Mouse (Mus musculus) neural tube, embryonic 13.5 days (tissue): ENCODE results near the gene Xpnpep2. TPM values are rescaled to one million over a fixed set of nuclear protein-coding genes. Genes with fewer than 3 reads are reported as not detected.

Experiments used
- ATAC-seq: fragments of 200-750 bp; cut with Nextera tagmentation; 2 replicates; pipeline ENCODE4 v1.8.0; 2017; ENCODE audit warnings: low read depth, mild to moderate bottlenecking, moderate TSS enrichment, moderate library complexity
- H3K27ac ChIP-seq: fragments of 300-500 bp; sonication (generic); replicated peaks from 2 replicates; pipeline ENCODE4 v1.5.1; 2015; ENCODE audit warnings: moderate library complexity, mild to moderate bottlenecking, inconsistent platforms
- H3K27me3 ChIP-seq: fragments of 300-500 bp; sonication (generic); 2 replicates; pipeline ENCODE4 v1.6.1; 2015; ENCODE audit warnings: mild to moderate bottlenecking, inconsistent platforms
- H3K36me3 ChIP-seq: fragments of 300-500 bp; sonication (generic); 2 replicates; pipeline ENCODE4 v1.6.1; 2015; ENCODE audit warnings: mild to moderate bottlenecking, inconsistent platforms
- H3K4me1 ChIP-seq: fragments of 300-500 bp; sonication (generic); replicated peaks from 2 replicates; pipeline ENCODE4 v1.6.1; 2015; ENCODE audit warnings: inconsistent platforms
- H3K4me2 ChIP-seq: fragments of 300-500 bp; sonication (generic); 2 replicates; pipeline ENCODE4 v1.6.1; 2015; ENCODE audit warnings: inconsistent platforms, mild to moderate bottlenecking, moderate library complexity
- H3K4me3 ChIP-seq: fragments of 300-500 bp; sonication (generic); 2 replicates; pipeline ENCODE4 v1.5.1; 2015; ENCODE audit warnings: mild to moderate bottlenecking, inconsistent platforms
- H3K9ac ChIP-seq: fragments of 300-500 bp; sonication (generic); 2 replicates; pipeline ENCODE4 v1.6.1; 2015; ENCODE audit warnings: moderate library complexity, mild to moderate bottlenecking, inconsistent platforms
- H3K9me3 ChIP-seq: fragments of 300-500 bp; sonication (generic); 2 replicates; pipeline ENCODE4 v1.6.1; 2016; ENCODE audit warnings: inconsistent platforms
- WGBS: fragments of 180-500 bp; shearing (Covaris S2); methylation state at CpG from one replicate; pipeline ENCODE4 v1.1.7; 2015; 5-methylcytosine and 5-hydroxymethylcytosine counted together
- polyA plus RNA-seq: library from polyadenylated mRNA; unstranded; fragments of >200 nt; fragmentation: Nextera tagmentation; extraction: Ambion mirVana; gene quantifications from 2 replicates; pipeline ENCODE4 v1.2.1, GENCODE M21; 2015

Xpnpep2 gene
- polyA plus RNA-seq, 1 experiment from 2014 or later: 1.0 TPM

DNA sequence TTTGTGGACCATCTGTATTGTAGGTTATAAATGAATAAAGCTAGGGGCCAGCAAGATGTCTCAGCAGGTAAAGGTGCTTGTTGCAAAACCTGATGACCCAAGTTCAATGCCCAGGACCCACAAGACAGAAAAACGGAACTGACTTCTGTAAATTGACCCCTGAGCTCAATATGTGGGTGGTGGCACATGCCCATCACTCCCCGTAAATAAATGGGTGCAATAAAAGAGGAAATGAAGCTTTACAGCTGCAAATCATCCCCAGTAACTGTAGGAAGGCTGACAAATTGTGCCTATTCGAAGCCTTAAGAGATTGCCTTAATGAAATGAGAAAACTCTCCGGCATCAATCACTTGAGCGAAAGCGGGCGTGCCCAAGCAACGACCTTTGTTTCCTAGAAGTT, 11.9 kb upstream of the Xpnpep2 start:
- ATAC-seq: no peak
- H3K27ac ChIP-seq: no peak overlapping the region
- H3K4me1 ChIP-seq: no peaks in the 10 kb centered on the region
- no peaks in the 10 kb centered on the region for H3K36me3 ChIP-seq
- H3K4me3 ChIP-seq: no peak overlapping the region
- H3K27me3 ChIP-seq: no peaks in the 10 kb centered on the region
- no peaks in the 10 kb centered on the region for H3K9me3 ChIP-seq
- 32% methylated on average over 8 of the region's 8 CpGs for WGBS
- H3K4me2 ChIP-seq: no peak overlapping the region
- no peak overlapping the region for H3K9ac ChIP-seq

DNA sequence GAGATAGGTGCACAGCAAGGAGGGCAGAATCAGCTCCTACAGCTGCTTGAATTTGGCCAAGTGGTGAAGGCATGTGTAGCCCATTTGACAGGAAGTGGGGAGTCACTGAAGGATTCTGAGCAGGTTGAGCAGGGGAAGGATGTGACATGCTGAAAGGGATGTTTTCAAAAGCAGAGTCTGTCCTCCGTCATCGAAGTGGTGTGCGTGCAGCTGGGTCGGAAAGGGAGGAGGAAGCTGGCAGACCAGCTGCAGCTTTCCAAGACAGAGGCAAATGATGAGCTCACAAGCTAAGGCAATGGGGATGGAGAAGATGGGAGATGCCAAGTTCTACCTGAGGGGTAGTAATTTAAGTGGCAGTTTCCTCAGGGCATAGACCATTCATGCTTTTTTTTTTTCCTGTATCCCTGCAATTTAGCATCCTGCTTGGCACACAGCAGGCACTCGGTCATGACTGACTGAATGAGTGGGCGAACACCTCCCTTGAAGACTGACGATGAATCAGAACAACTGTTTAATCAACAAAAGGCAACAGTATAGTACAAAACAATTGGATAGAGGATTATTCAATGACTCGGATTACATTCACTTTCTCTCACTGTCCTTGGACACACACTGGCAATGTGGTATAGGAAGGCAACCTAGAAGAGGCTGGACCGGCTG, 9.9 kb upstream of the Xpnpep2 start:
- H3K9ac ChIP-seq: no peak overlapping the region
- no peak overlapping the region for H3K4me2 ChIP-seq
- H3K36me3 ChIP-seq: no peaks in the 10 kb centered on the region
- no peaks in the 10 kb centered on the region for H3K27me3 ChIP-seq
- no peak overlapping the region for H3K27ac ChIP-seq
- no peaks in the 10 kb centered on the region for H3K4me1 ChIP-seq
- no peaks in the 10 kb centered on the region for H3K9me3 ChIP-seq
- H3K4me3 ChIP-seq: no peak overlapping the region
- no peak for ATAC-seq
- 81% methylated on average over 9 of the region's 9 CpGs for WGBS

DNA sequence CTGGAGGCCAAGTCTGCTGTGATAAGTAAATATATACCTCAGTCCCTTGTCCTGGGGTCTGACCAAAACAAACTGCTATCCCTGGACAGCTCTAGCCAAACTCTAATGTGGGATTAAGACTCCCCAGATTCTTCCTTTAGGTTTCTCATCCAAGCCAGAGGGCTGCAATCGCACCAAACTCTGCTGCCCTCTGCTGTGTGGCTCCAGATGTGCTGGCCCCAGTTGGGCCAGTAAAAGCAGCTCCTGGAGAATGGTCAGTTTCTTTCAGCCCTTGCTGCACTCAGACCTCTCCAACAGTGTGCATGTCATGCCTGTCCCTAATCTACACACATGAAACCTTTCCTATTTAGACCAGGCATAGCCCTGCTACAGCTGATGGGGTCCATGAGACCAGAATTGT, 8.7 kb upstream of the Xpnpep2 start:
- Histone ChIP-seq H3K36me3 (no peaks in the 10 kb centered on the region), H3K4me1 (no peaks in the 10 kb centered on the region), H3K4me2 (no peak overlapping the region), H3K27ac (no peak overlapping the region), H3K27me3 (no peaks in the 10 kb centered on the region), H3K9me3 (no peaks in the 10 kb centered on the region), H3K4me3 (no peak overlapping the region), H3K9ac (no peak overlapping the region)
- WGBS: 25% methylated on average over 1 of the region's 1 CpGs
- no peak for ATAC-seq

DNA sequence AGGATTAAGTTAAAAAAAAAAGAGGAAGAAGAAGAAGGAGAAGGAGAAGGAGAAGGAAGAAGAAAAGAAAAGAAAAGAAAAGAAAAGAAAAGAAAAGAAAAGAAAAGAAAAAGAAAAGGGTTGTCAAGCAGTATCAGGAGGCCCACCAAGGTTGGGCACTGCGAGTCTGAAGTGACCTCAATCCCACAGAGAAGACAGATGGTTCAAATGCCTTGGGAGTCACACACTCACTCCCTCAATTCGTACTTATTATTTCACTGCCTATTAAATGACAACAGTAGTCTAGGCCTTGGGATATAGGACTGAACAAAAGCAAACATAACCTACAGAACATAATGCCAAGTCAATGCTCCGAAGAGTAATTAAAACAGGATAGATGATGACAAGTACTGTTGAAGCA, 5.3 kb upstream of the Xpnpep2 start:
- H3K27me3 ChIP-seq: no peaks in the 10 kb centered on the region
- WGBS: 79% methylated on average over 3 of the region's 3 CpGs
- no peaks in the 10 kb centered on the region for H3K36me3 ChIP-seq
- H3K27ac ChIP-seq: no peak overlapping the region
- ATAC-seq: no peak
- H3K4me2 ChIP-seq: no peak overlapping the region
- no peak overlapping the region for H3K4me3 ChIP-seq
- H3K9me3 ChIP-seq: no peaks in the 10 kb centered on the region
- H3K4me1 ChIP-seq: no peaks in the 10 kb centered on the region
- no peak overlapping the region for H3K9ac ChIP-seq

DNA sequence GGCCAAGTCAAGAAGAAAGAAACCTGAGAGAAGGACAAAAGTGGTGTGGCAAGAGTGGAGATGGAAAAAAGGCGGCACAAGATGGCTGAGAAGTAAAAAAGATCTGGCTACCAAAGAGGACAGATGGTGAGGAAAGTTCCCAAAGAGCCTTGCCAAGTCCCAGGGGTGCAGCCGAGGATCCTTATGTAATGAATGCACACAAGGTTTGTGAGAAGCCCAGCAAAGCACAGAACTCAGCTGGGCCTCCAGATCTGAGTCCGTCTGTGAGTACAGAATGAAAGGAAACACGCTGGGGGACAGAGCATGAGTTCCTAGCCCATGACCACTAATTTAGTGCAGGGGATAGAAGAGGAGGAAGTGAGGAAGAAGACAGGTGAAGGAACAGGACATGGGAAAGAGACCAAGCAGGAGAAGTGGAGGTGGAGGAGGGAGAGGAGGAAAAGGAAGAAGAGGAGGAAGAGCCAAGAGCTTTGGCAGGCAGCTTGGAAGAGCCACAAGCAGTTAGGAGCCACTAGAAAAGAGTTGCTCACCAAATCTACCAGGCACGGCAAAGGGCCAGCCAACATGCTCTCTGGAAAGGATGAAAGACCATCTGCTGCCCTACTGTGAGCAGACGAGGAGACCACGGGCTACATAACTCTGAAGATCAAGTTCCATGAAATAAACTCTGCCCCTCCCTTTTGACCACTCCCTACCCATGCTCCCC, 3.6 kb upstream of the Xpnpep2 start:
- H3K36me3 ChIP-seq: no peaks in the 10 kb centered on the region
- H3K27me3 ChIP-seq: no peaks in the 10 kb centered on the region
- H3K27ac ChIP-seq: no peak overlapping the region
- H3K9ac ChIP-seq: no peak overlapping the region
- no peaks in the 10 kb centered on the region for H3K4me1 ChIP-seq
- no peak for ATAC-seq
- WGBS: 80% methylated on average over 7 of the region's 7 CpGs
- no peak overlapping the region for H3K4me2 ChIP-seq
- no peak overlapping the region for H3K4me3 ChIP-seq
- no peaks in the 10 kb centered on the region for H3K9me3 ChIP-seq

DNA sequence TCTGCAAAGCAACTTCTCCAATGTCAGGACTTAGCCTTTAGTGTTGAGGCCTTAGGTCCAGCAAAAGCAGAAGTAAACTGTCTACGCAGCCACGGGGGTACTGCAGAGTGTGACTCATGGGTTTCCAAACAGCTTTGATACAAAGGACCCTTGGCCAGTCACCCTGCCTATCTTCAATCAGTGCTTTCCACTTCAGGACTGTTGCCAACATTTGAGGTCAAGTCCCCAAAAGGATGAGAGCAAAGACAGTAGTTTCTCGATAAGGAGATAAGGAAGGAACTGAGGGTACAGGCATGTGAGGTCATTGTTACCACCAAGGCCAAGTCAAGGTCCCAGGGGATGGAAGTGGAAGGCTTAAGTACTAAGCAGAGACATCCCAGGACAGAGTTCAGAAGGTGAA, 2.3 kb upstream of the Xpnpep2 start:
- no peaks in the 10 kb centered on the region for H3K27me3 ChIP-seq
- no peak overlapping the region for H3K4me2 ChIP-seq
- H3K4me3 ChIP-seq: no peak overlapping the region
- no peak overlapping the region for H3K9ac ChIP-seq
- WGBS: 86% methylated on average over 3 of the region's 3 CpGs
- H3K36me3 ChIP-seq: no peaks in the 10 kb centered on the region
- H3K27ac ChIP-seq: no peak overlapping the region
- H3K9me3 ChIP-seq: no peaks in the 10 kb centered on the region
- no peaks in the 10 kb centered on the region for H3K4me1 ChIP-seq
- no peak for ATAC-seq

DNA sequence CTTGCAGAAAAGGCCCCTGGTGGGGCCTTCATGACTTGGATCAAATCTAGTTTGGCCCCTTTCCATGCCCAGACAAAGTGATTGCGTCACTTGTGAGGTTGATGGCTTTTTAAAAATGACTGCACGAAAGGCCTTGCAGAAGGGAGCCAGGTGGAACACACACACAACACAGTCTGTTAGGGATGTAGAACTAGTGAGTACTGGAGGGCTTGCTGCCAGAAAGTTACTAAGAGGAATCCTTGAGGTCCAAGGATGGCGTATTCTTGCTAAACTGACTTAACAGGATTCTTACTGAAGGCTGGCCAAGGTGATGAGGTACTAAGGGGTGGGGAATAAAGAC, 761 bp downstream of the Xpnpep2 start:
- ATAC-seq: no peak
- WGBS: 90% methylated on average over 3 of the region's 3 CpGs
- H3K9ac ChIP-seq: no peak overlapping the region

DNA sequence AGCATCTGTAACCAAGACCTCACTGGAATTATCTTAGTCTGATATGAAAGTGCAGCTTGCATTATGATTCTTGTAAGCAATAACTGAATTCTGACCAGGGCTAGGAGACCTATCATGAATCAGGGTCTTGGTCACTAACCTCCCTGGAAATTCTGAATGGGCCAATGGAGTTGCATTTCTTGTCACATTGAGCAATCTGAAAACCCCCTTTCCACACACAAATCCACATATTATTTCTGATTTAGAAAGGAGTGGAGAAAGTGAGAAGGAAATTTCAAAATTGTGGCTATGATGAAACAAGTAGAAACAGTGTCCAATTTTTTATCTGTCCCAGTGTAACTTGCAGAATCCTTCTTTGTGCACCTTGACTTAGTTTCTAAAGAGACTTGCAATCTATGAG, 10.8 kb downstream of the Xpnpep2 start:
- H3K27me3 ChIP-seq: no peaks in the 10 kb centered on the region
- no peak overlapping the region for H3K9ac ChIP-seq
- H3K4me2 ChIP-seq: no peak overlapping the region
- H3K27ac ChIP-seq: no peak overlapping the region
- H3K4me1 ChIP-seq: no peaks in the 10 kb centered on the region
- H3K9me3 ChIP-seq: no peaks in the 10 kb centered on the region
- no peak for ATAC-seq
- no peaks in the 10 kb centered on the region for H3K36me3 ChIP-seq
- H3K4me3 ChIP-seq: no peak overlapping the region

More for the DNA sequence above, 761 bp downstream of the Xpnpep2 start:
- Histone ChIP-seq H3K4me3 (no peak overlapping the region), H3K27ac (no peak overlapping the region), H3K36me3 (no peaks in the 10 kb centered on the region), H3K4me2 (no peak overlapping the region), H3K9me3 (no peaks in the 10 kb centered on the region), H3K4me1 (no peaks in the 10 kb centered on the region), H3K27me3 (no peaks in the 10 kb centered on the region)

DNA sequence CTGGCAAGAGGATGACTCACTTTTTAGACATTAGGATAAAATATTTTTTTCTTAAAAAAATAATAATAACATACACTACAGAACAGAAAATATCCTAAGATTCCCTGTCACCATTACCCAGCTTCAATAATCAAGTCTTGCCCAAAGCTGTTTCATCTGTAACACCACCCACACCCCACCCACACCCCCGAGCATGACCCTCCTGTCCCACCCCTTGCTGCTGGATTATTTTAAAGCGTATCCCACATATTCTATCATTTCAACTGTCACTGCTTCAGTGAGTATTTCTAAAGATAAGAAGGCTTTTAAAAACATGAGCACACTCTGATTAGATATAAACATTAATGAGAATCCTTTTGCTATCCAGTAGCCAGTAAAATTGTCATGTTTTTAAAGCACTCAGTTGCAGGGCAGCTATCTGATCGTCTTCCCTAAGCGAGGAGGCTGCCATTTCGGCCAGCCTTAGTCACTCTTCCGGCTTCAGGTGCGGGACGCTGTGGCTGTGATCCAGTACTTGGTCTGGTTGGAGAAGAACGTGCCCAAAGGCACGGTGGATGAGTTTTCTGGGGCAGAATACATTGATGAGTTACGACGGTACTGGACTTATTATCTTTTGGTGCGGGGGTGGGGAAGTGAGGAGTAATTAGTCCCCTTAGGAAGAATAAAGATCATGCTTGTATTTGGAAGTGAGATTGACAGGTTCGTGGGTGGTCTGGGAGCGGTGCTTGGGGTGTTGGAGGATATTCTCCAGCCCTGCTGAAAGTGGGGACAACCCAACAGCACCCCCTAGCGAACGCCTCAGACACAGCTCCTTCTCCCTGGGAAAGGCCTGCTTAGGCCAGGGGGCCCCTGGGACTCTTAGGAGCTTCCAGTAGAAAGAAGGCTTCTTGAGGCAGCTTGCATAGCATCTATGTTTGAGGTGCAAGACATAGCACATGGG, 15.9 kb downstream of the Xpnpep2 start:
- no peaks in the 10 kb centered on the region for H3K36me3 ChIP-seq
- WGBS: 30% methylated on average over 17 of the region's 17 CpGs

DNA sequence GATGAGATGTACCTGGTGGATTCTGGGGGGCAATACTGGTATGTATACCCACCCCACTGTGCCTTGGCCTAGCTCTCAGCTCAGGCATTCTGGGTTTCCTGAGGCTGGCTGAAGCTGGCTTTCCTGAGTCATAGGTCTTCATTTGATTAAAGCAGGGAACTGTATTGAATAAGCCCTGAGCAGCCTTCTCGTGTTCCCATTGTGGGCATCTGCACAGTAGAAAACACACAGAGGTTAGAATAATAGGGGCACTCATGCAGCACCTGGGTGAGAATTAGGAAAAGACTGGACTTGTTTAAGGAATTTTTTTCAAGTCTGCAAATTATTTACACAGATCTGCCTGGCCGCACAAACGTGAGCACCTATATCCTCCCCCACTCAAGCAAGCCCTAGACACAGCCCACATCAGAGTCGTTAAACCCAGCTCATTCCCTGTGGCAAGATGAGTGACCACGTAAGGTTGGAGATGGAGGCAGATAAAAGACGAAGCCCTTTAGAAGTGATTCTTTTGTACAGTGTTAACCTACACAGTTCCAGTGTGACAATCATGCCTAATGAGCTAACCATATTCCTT, 18.5 kb downstream of the Xpnpep2 start:
- no peak overlapping the region for H3K4me2 ChIP-seq
- WGBS: 74% methylated on average over 6 of the region's 6 CpGs
- no peaks in the 10 kb centered on the region for H3K27me3 ChIP-seq
- no peaks in the 10 kb centered on the region for H3K4me1 ChIP-seq
- no peak overlapping the region for H3K4me3 ChIP-seq
- H3K27ac ChIP-seq: no peak overlapping the region
- no peak overlapping the region for H3K9ac ChIP-seq
- ATAC-seq: no peak
- H3K36me3 ChIP-seq: no peaks in the 10 kb centered on the region
- no peaks in the 10 kb centered on the region for H3K9me3 ChIP-seq

More for the DNA sequence above, 15.9 kb downstream of the Xpnpep2 start:
- Histone ChIP-seq H3K4me1 (no peaks in the 10 kb centered on the region), H3K4me2 (peak overlapping the region; percentile 9; the same call in 1 of the 2 replicates), H3K9me3 (no peaks in the 10 kb centered on the region), H3K27me3 (no peaks in the 10 kb centered on the region), H3K9ac (no peak overlapping the region), H3K27ac (no peak overlapping the region), H3K4me3 (no peak overlapping the region)
- no peak for ATAC-seq

DNA sequence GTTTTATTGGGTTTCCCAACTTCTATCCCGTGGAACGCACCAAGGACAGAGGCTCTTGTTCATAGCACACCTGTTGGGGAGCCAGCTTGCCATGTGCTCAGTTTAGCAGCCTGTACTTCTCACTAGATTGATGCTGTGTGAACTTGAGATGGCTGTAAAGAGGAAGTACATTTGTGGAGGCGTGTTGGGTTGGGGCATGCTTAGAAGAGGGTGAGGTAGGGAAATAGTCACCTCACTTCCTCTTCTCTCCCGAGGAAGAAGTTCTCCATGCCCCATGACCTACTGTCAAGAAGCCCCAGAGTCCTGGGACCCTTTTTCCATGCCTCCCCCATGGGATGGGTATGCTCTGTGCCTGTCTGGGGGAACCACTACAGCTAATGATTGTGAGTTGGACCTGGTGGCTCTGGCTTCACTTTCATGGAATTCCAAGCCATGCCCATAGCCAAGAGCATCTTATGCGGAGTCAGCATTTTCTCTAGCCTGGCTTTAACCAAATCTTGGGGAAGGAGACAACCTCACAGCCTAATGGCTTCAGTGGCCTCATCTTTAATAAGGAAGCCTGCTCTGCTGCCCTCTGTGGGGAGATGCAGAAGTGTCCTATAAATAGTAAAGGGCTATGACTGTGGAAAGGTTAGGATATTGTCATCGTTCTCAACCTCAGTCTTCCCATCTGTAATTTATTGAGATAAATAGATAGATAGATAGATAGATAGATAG, 19.1 kb downstream of the Xpnpep2 start:
- Histone ChIP-seq H3K4me3 (no peak overlapping the region), H3K27me3 (no peaks in the 10 kb centered on the region), H3K36me3 (no peaks in the 10 kb centered on the region), H3K27ac (no peak overlapping the region), H3K9ac (no peak overlapping the region), H3K4me1 (no peaks in the 10 kb centered on the region), H3K4me2 (no peak overlapping the region), H3K9me3 (no peaks in the 10 kb centered on the region)
- ATAC-seq: no peak
- WGBS: 82% methylated on average over 6 of the region's 6 CpGs
